Mouse (Mus musculus) limb, embryonic 13.5 days (tissue): ENCODE results near the gene Zfhx3. TPM values are rescaled to one million over a fixed set of nuclear protein-coding genes. Genes with fewer than 3 reads are reported as not detected.

Source experiments
- ATAC-seq: fragments of 200-750 bp; cut with Nextera tagmentation; 2 replicates; pipeline ENCODE4 v1.8.0; 2017; ENCODE audit warnings: low read depth, moderate number of reproducible peaks, moderate TSS enrichment; ENCODE audit not compliant: low FRiP score
- H3K27ac ChIP-seq: fragments of 300-500 bp; sonication (generic); 2 replicates; pipeline ENCODE4 v1.5.1; 2015; ENCODE audit warnings: inconsistent platforms, mild to moderate bottlenecking, moderate library complexity
- H3K27me3 ChIP-seq: fragments of 300-500 bp; sonication (generic); 2 replicates; pipeline ENCODE4 v1.6.1; 2015; ENCODE audit warnings: mild to moderate bottlenecking, inconsistent platforms
- H3K36me3 ChIP-seq: fragments of 300-500 bp; sonication (generic); 2 replicates; pipeline ENCODE4 v1.6.1; 2015; ENCODE audit warnings: inconsistent platforms, mild to moderate bottlenecking, moderate library complexity
- H3K4me1 ChIP-seq: fragments of 300-500 bp; sonication (generic); 2 replicates; pipeline ENCODE4 v1.6.1; 2015; ENCODE audit warnings: inconsistent platforms
- H3K4me2 ChIP-seq: fragments of 300-500 bp; sonication (generic); replicated peaks from 2 replicates; pipeline ENCODE4 v1.6.1; 2015; ENCODE audit warnings: inconsistent platforms, mild to moderate bottlenecking, moderate library complexity
- H3K4me3 ChIP-seq: fragments of 300-500 bp; sonication (generic); 2 replicates; pipeline ENCODE4 v1.5.1; 2015; ENCODE audit warnings: moderate library complexity, mild to moderate bottlenecking, inconsistent platforms
- H3K9ac ChIP-seq: fragments of 300-500 bp; sonication (generic); 2 replicates; pipeline ENCODE4 v1.6.1; 2015; ENCODE audit warnings: mild to moderate bottlenecking, inconsistent platforms
- H3K9me3 ChIP-seq: fragments of 300-500 bp; sonication (generic); 2 replicates; pipeline ENCODE4 v1.6.1; 2016; ENCODE audit warnings: inconsistent platforms
- WGBS: fragments of 180-500 bp; shearing (Covaris S2); methylation state at CpG from one replicate; pipeline ENCODE4 v1.1.7; 2015; 5-methylcytosine and 5-hydroxymethylcytosine counted together
- polyA plus RNA-seq: library from polyadenylated mRNA; unstranded; fragments of >200 nt; fragmentation: Nextera tagmentation; extraction: Ambion mirVana; gene quantifications from 2 replicates; pipeline ENCODE4 v1.2.1, GENCODE M21; 2015

Zfhx3 gene
- polyA plus RNA-seq, 1 experiment from 2014 or later = 44.1 TPM

- Histone ChIP-seq H3K9ac (no peak overlapping the region), H3K4me3 (no peak overlapping the region), H3K9me3 (no peaks in the 10 kb centered on the region), H3K27me3 (peaks cover 5% of the 10 kb centered on the region; the same call in 1 of the 2 replicates), H3K27ac (no peak overlapping the region), H3K4me1 (peaks cover 26% of the 10 kb centered on the region), H3K36me3 (no peaks in the 10 kb centered on the region), H3K4me2 (no peak overlapping the region)
- ATAC-seq = no peak
- 74% methylated on average over 6 of the region's 6 CpGs for WGBS
Measured at GRCm38 (mm10) chr8:108067111-108067510, 124.7 kb downstream of the Zfhx3 start.

- Histone ChIP-seq H3K4me2 (peak overlapping the region; percentile 23), H3K4me3 (no peak overlapping the region), H3K27ac (no peak overlapping the region)
Measured at GRCm38 (mm10) chr8:108068195-108068594, 125.8 kb downstream of the Zfhx3 start.

GRCm38 (mm10) chr8:108070438-108070837 lies 128.0 kb downstream of the Zfhx3 start:
- Histone ChIP-seq H3K36me3 (no peaks in the 10 kb centered on the region), H3K4me2 (no peak overlapping the region), H3K9ac (no peak overlapping the region), H3K4me1 (peaks cover 24% of the 10 kb centered on the region), H3K4me3 (no peak overlapping the region), H3K27ac (no peak overlapping the region), H3K9me3 (no peaks in the 10 kb centered on the region), H3K27me3 (peaks cover 5% of the 10 kb centered on the region; the same call in 1 of the 2 replicates)
- WGBS = 66% methylated on average over 4 of the region's 4 CpGs
- ATAC-seq = no peak

More at GRCm38 (mm10) chr8:108068195-108068594, 125.8 kb downstream of the Zfhx3 start:
- Histone ChIP-seq H3K9ac (no peak overlapping the region), H3K27me3 (peaks cover 5% of the 10 kb centered on the region; the same call in 1 of the 2 replicates), H3K36me3 (no peaks in the 10 kb centered on the region), H3K9me3 (no peaks in the 10 kb centered on the region), H3K4me1 (peaks cover 24% of the 10 kb centered on the region)
- 10% methylated on average over 8 of the region's 8 CpGs for WGBS
- ATAC-seq = no peak

GRCm38 (mm10) chr8:108072126-108072746 lies 129.8 kb downstream of the Zfhx3 start:
- no peak overlapping the region for H3K9ac ChIP-seq
- peaks cover 22% of the 10 kb centered on the region for H3K4me1 ChIP-seq
- WGBS = 49% methylated on average over 2 of the region's 2 CpGs
- no peak overlapping the region for H3K27ac ChIP-seq
- H3K4me3 ChIP-seq = no peak overlapping the region
- no peaks in the 10 kb centered on the region for H3K36me3 ChIP-seq
- no peaks in the 10 kb centered on the region for H3K9me3 ChIP-seq
- no peak for ATAC-seq
- H3K27me3 ChIP-seq = peaks cover 5% of the 10 kb centered on the region; the same call in 1 of the 2 replicates
- no peak overlapping the region for H3K4me2 ChIP-seq

GRCm38 (mm10) chr8:108072853-108073252 lies 130.4 kb downstream of the Zfhx3 start:
- H3K36me3 ChIP-seq = no peaks in the 10 kb centered on the region
- whole genome bisulfite sequencing = 94% methylated on average over 5 of the region's 5 CpGs

GRCm38 (mm10) chr8:108075176-108075575 lies 132.7 kb downstream of the Zfhx3 start:
- 84% methylated on average over 5 of the region's 5 CpGs for WGBS
- ATAC-seq = no peak
- no peak overlapping the region for H3K4me2 ChIP-seq

More at GRCm38 (mm10) chr8:108072853-108073252, 130.4 kb downstream of the Zfhx3 start:
- Histone ChIP-seq H3K4me1 (peaks cover 17% of the 10 kb centered on the region), H3K9me3 (no peaks in the 10 kb centered on the region), H3K27ac (no peak overlapping the region), H3K4me2 (no peak overlapping the region), H3K9ac (no peak overlapping the region), H3K27me3 (peaks cover 5% of the 10 kb centered on the region; the same call in 1 of the 2 replicates), H3K4me3 (no peak overlapping the region)
- ATAC-seq = no peak

GRCm38 (mm10) chr8:108078726-108079125 lies 136.3 kb downstream of the Zfhx3 start:
- Histone ChIP-seq H3K27ac (no peak overlapping the region), H3K9me3 (no peaks in the 10 kb centered on the region), H3K9ac (no peak overlapping the region), H3K27me3 (peaks cover 6% of the 10 kb centered on the region; the same call in 1 of the 2 replicates), H3K4me2 (no peak overlapping the region), H3K4me1 (no peaks in the 10 kb centered on the region), H3K4me3 (no peak overlapping the region), H3K36me3 (no peaks in the 10 kb centered on the region)
- WGBS = 83% methylated on average over 4 of the region's 4 CpGs
- ATAC-seq = no peak

More at GRCm38 (mm10) chr8:108075176-108075575, 132.7 kb downstream of the Zfhx3 start:
- H3K4me3 ChIP-seq = no peak overlapping the region
- no peaks in the 10 kb centered on the region for H3K9me3 ChIP-seq
- H3K27ac ChIP-seq = no peak overlapping the region
- no peaks in the 10 kb centered on the region for H3K36me3 ChIP-seq
- peaks cover 5% of the 10 kb centered on the region; the same call in 1 of the 2 replicates for H3K4me1 ChIP-seq
- H3K9ac ChIP-seq = no peak overlapping the region
- no peaks in the 10 kb centered on the region for H3K27me3 ChIP-seq

- Histone ChIP-seq H3K4me3 (no peak overlapping the region), H3K9me3 (no peaks in the 10 kb centered on the region), H3K27ac (no peak overlapping the region), H3K36me3 (no peaks in the 10 kb centered on the region), H3K4me2 (no peak overlapping the region), H3K4me1 (peaks cover 15% of the 10 kb centered on the region; the same call in 1 of the 2 replicates), H3K27me3 (peaks cover 12% of the 10 kb centered on the region; the same call in 1 of the 2 replicates), H3K9ac (no peak overlapping the region)
- WGBS = 67% methylated on average over 4 of the region's 4 CpGs
- no peak for ATAC-seq
Measured at GRCm38 (mm10) chr8:108086913-108087312, 144.5 kb downstream of the Zfhx3 start.

- H3K9ac ChIP-seq = no peak overlapping the region
- no peak overlapping the region for H3K4me3 ChIP-seq
- peaks cover 15% of the 10 kb centered on the region; the same call in 1 of the 2 replicates for H3K4me1 ChIP-seq
- H3K27ac ChIP-seq = no peak overlapping the region; the same call in 1 of the 2 replicates
- WGBS = 16% methylated on average over 5 of the region's 5 CpGs
- no peaks in the 10 kb centered on the region for H3K36me3 ChIP-seq
- ATAC-seq = peak; percentile 81; the same call in 1 of the 2 replicates
- no peaks in the 10 kb centered on the region for H3K9me3 ChIP-seq
- peaks cover 13% of the 10 kb centered on the region; the same call in 1 of the 2 replicates for H3K27me3 ChIP-seq
- no peak overlapping the region; the same call in 1 of the 2 replicates for H3K4me2 ChIP-seq
Measured at GRCm38 (mm10) chr8:108089632-108090031, 147.2 kb downstream of the Zfhx3 start.

- H3K9ac ChIP-seq = no peak overlapping the region
- ATAC-seq = no peak
- H3K27ac ChIP-seq = no peak overlapping the region
- WGBS = 79% methylated on average over 13 of the region's 13 CpGs
- H3K27me3 ChIP-seq = peaks cover 4% of the 10 kb centered on the region; the same call in 1 of the 2 replicates
- H3K36me3 ChIP-seq = no peaks in the 10 kb centered on the region
- no peaks in the 10 kb centered on the region for H3K9me3 ChIP-seq
- H3K4me2 ChIP-seq = no peak overlapping the region
- no peak overlapping the region for H3K4me3 ChIP-seq
- H3K4me1 ChIP-seq = peaks cover 33% of the 10 kb centered on the region
Measured at GRCm38 (mm10) chr8:108098598-108098997, 156.2 kb downstream of the Zfhx3 start.

GRCm38 (mm10) chr8:108101131-108101530 lies 158.7 kb downstream of the Zfhx3 start:
- 66% methylated on average over 8 of the region's 8 CpGs for WGBS
- Histone ChIP-seq H3K27ac (peak overlapping the region; percentile 52; the same call in 1 of the 2 replicates), H3K36me3 (no peaks in the 10 kb centered on the region), H3K4me1 (peaks cover 45% of the 10 kb centered on the region), H3K4me2 (peak overlapping the region; percentile 42), H3K27me3 (peaks cover 4% of the 10 kb centered on the region; the same call in 1 of the 2 replicates), H3K9ac (no peak overlapping the region), H3K9me3 (no peaks in the 10 kb centered on the region), H3K4me3 (no peak overlapping the region)
- ATAC-seq = no peak

- Histone ChIP-seq H3K4me3 (no peak overlapping the region), H3K4me2 (peak overlapping the region; percentile 42), H3K27me3 (peaks cover 4% of the 10 kb centered on the region; the same call in 1 of the 2 replicates), H3K36me3 (no peaks in the 10 kb centered on the region), H3K9ac (no peak overlapping the region), H3K27ac (peak overlapping the region; percentile 59; the same call in 1 of the 2 replicates), H3K9me3 (no peaks in the 10 kb centered on the region), H3K4me1 (peaks cover 43% of the 10 kb centered on the region)
- WGBS = 26% methylated on average over 16 of the region's 16 CpGs
- ATAC-seq = peak; percentile 51; the same call in 1 of the 2 replicates
Measured at GRCm38 (mm10) chr8:108101978-108102865, 159.8 kb downstream of the Zfhx3 start.
